Mouse (Mus musculus) layer of hippocampus, postnatal 14 days (tissue): Measurements from ENCODE around the gene Senp5. TPM values are rescaled to one million over a fixed set of nuclear protein-coding genes. Genes with fewer than 3 reads are reported as not detected.
"Not testable (repeated sequence)": the region's sequence is repeated elsewhere in the genome, so short reads cannot be mapped to it uniquely, and the experiment has no call there.

Experiments
- DNase-seq, 2 experiments: peaks; one replicate each; pipeline ENCODE4 v3.0.0; 2021 to 2022; ENCODE audit warnings: low spot score in 2 of 2, mixed read lengths in 1 of 2
- long read RNA-seq, 2 experiments: library from polyadenylated mRNA; stranded (forward); transcript quantifications; one replicate each; pipeline ENCODE4 v2.0.0; 2021
- total RNA-seq, 2 experiments: library from RNA; stranded (reverse); gene quantifications; 2 replicates each; pipeline ENCODE4 v1.2.3; 2021

Gene Senp5
- 10 to 100 TPM; 40.0 to 43.4 TPM for total RNA-seq
- long read RNA-seq, experiment 1, full-length matches to known transcripts: 17 of 23 reads
- long read RNA-seq, experiment 1, partial matches to known transcripts: 1 of 23 reads
- long read RNA-seq, experiment 1, other reads (novel, unspliced or antisense): 5 of 23 reads
- long read RNA-seq, experiment 2, full-length matches to known transcripts: 7 of 12 reads
- long read RNA-seq, experiment 2, partial matches to known transcripts: 0 of 12 reads
- long read RNA-seq, experiment 2, other reads (novel, unspliced or antisense): 5 of 12 reads

- DNase-seq: peak; percentile 83 to 90
Measured at GRCm38 (mm10) chr16:32002509-32003477, at the start of gene Senp5. Gene Senp5 (minus strand): TSS chr16:32003287.

DNA sequence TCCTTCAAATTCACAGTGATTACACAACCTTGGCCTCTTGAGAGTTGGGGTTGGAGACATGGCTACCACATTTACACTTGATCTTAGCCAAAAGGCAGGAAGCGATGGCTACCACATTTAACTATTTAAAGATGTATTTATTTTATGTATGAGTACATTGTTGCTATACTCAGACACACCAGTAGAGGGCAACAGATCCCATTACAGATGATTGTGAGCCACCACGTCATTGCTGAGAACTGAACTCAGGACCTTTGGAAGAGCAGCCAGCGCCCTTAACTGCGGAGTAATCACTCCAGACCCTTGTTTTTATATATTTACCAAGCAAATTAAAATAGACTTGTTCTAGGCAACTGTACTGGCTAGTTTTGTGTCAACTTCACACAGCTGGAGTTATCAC, 39.3 kb upstream of the Senp5 start:
- DNase-seq: no peak

- DNase-seq: no peak
Measured at GRCm38 (mm10) chr16:32019678-32020077, 16.6 kb upstream of the Senp5 start.

GRCm38 (mm10) chr16:32010330-32010729, 7.2 kb upstream of the Senp5 start:
- DNase-seq: no peak

DNA sequence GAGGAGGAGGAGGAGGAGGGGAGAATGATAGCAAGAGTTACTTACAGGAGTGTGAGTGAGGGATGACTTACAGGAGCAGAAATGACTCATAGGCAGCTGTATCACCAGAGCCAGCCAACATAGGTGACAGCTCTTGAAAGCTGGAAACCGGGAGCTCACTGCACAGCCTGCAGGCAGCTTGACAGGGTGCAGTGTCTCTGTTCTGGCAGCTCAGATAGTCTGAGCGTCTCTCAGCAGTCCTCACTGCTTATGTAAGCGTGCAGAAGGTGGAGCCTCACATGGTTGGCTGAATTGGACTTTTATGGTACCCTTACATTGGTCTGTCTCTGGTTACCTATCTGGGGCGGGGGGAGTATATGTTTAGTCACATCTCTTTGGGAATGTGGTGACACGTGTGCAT, 6.8 kb upstream of the Senp5 start:
- DNase-seq: no peak

DNA sequence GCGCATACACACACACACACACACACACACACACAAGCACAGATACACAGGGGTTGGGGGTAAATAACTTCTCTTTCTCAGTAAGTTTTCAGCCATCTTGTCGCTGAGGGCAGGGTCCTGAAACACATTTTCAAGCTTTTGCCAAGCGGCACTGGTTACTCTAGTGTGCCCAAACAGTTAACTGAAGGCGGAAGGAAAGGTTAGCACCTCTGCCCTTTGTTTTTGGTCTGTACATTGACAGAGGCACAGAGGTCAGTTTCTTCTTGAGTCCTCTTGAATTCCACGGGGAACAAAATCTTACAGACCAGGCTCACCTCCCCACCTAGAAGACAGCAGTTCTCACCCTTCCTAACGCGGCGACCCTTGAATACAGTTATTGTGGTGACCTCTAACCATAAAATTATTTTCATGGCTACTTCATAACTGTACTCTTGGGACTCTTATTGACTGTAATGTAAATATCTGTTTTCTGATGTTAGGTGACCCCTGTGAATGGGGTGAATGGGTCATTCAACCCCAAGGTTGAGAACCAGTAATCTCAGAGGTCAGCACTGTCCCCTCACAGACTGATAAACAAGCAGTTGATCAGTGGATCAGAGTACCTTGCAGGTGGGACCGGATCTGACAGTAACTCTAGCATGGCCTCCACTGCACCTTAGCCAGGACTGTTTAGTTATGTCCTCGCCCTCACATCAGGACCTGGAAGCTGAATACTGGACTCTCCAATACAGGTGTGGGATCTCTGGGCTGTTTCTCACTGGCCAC, 5.6 kb upstream of the Senp5 start:
- no peak for DNase-seq

DNA sequence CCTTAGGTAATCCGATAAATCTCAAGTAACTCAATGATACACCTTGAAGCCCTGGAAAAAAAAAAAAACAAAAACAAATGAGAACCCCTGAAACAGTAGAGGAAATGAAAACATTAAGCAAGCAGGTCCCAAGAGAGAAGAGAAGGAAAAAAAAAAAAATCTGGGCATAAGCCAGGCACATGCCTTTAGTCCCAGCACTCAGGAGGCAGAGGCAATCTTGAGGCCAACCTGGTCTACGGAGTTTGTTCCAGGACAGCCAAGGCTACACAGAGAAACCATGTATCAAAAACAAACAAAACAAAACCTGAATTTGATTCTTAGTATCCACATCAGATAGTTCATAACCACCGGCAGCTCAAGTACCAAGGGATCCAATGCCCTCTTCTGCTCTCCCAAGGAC, 1.6 kb upstream of the Senp5 start:
- no peak for DNase-seq

DNA sequence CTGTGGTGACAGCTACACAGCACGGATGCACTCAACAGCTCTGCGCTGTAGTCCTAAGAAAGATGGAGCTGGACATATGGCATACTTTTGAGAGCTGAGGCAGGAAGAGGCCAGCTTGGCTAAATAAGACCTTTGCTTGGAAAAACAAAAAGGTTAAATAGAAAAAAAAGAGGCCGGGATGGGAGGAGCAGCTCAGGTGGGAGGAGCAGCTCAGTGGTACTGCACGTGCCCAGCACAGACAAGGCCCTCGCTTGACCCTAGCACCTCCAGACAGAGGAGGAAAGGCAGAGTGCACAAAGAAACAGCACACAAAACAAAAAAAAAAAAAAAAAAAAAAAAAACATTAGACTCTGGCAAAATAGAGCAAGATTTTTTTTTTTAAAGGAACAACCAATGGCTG, 6.7 kb downstream of the Senp5 start:
- DNase-seq: no peak

GRCm38 (mm10) chr16:31993946-31994345, 9.1 kb downstream of the Senp5 start:
- DNase-seq: no peak

GRCm38 (mm10) chr16:31993195-31993594, 9.9 kb downstream of the Senp5 start:
- DNase-seq: no peak

DNA sequence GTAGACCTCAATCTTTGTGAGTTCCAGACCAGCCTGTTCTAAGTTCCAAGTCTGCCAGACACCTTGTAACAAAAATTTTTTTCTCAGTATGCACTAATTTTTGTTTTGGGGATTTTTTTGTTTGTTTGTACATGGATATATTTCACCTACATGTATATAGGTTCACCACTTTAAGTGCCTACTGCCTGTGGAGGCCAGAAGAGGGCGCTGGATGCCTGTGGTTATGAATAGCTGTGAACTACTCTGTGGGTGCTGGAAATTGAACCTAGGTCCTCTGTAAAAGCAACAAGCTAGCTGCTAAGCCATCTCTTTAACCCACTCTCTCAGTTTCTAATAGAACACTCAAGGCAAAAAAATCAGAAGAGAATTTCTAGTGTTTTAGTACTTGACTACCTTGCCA, 11.0 kb downstream of the Senp5 start:
- no peak for DNase-seq

DNA sequence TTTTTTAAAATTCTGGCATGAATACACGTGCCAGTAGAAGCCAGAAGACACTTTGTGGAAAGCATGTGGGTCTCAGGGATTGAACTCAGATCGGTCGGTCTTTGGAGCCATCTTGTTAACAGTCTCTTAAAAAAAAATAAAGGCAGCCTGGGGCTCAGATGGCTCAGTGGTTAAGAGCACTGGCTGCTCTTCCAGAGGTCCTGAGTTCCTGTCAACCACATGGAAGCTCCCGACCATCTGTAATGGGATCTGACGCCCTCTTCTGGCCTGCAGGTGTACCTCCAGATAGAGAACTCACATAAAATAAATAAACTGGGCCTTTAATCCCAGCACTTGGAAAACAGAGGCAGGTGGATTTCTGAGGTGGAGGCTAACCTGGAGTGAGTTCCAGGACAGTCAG, 22.1 kb downstream of the Senp5 start:
- DNase-seq: no peak

- DNase-seq: no peak
Measured at GRCm38 (mm10) chr16:31979501-31979900, 23.6 kb downstream of the Senp5 start.

- no peak for DNase-seq
Measured at GRCm38 (mm10) chr16:31975258-31975657, 27.8 kb downstream of the Senp5 start.

DNA sequence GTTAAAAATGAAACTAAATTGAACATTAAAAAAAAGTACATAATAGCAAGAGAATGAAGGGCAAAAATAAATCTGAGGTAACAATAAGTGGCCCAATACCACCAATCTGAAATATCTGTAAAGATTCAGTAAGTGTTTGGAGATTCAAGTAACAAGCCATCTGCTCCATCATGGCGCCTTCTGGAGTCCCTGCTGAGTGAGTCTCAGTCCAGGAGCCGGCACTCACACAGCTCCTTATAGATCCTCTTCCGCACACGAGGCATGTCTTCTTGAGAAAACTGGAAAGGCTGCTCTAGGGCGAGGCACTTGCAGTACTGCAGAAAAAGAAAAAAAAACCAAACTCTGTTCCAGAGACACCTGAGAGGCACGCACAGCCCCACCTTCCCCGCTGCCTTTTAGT, 39.9 kb downstream of the Senp5 start:
- no peak for DNase-seq

GRCm38 (mm10) chr16:31948345-31948774, 54.7 kb downstream of the Senp5 start, which contains the start of the genes 0610012G03Rik and Ncbp2:
Gene 0610012G03Rik (minus strand): TSS chr16:31948494.
Gene Ncbp2 (plus strand): TSS chr16:31948513.
- peak; percentile 96 to 97 for DNase-seq

DNA sequence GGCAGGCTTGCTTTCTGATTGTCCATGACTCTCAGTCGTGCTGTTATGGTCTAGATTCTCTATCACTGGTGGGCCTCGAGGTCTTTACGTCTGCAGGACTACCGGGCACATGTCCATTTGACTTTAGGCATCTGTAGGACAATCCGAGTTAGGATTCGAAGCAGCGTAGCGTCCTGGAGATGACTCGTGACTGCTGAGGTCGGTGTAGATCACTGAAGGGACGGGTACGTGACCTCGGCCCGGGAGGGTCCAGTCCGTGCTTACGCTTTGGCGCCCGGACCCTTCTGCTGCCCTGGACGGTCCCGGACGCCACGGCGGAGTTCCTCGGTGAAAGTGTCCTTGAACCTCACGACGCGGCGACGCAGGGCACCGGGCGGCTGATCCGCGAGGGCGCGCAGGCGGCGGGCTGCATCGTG, 55.2 kb downstream of the Senp5 start:
- no peak for DNase-seq

GRCm38 (mm10) chr16:31947333-31947732, 55.8 kb downstream of the Senp5 start:
- DNase-seq: no peak

DNA sequence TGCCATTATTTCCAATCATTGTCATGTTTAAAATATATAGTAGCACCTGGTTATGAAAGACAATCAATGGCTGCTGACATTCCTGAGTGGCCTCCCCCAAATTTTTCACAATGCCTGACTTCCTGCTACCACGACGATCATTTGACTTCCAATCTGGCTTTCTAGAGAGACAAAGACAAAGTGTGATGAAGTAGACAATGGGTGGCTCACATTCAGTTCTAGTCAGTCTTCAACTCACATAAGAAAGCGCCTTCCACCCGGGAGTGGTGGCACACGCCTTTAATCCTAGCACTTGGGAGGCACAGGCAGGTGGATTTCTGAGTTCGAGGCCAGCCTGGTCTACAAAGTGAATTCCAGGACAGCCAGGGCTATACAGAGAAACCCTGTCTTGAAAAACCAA, 57.1 kb downstream of the Senp5 start:
- not testable (repeated sequence) for DNase-seq

GRCm38 (mm10) chr16:31945372-31945771, 57.7 kb downstream of the Senp5 start:
- no peak for DNase-seq

- no peak for DNase-seq
Measured at GRCm38 (mm10) chr16:31944698-31945255, 58.3 kb downstream of the Senp5 start.
